Mouse (Mus musculus) thymus, postnatal 0 days (tissue): ENCODE measurements at regions not wholly inside any gene's neighbourhood (a gene's known extent, or its start where the extent isn't known, plus 50 kb on each side); places are given as distances from the start of the nearest gene placed in this dataset.

Source experiments
- DNase-seq: peaks from one replicate; pipeline ENCODE4 v3.0.0-alpha.2; 2015; ENCODE audit warnings: low spot score

DNA sequence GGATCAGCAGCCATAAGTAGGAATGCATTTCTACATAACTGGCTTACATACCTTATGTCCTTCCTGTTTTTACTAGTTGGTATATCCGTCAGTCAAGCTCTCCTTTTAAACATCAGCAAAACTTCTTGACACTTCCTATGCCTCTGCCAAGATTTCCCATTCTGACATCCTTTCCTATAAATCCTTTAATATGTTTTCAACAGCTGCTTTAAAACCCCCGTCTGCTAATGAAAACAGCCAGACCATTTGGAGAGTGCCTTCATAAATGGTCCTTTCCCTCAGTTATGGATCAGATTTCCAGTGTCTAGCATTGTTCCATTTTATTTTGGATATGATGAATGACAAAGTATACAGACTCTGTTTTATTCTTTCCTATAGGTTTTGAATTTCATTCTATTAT lies 270.7 kb upstream of the Rgmb start:
- DNase-seq: no peak

DNA sequence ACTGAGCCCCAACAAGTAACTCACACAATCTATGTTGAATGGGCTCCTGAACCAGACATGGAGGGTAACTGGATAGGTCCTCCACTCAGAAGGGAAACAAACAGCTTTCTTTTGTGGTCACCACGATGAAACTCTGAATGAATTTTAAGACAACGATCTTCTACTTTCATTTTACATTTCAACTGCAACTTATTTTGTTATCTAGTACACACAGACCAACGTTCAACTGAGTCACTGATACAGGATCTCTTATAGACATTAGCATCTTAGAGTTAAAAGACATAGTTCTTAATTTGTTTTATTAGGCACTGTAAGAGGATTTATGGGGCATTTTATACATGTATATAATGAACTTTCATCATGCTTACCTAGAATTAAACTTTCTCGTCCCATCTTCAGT lies 262.1 kb upstream of the Rgmb start:
- DNase-seq: no peak

DNA sequence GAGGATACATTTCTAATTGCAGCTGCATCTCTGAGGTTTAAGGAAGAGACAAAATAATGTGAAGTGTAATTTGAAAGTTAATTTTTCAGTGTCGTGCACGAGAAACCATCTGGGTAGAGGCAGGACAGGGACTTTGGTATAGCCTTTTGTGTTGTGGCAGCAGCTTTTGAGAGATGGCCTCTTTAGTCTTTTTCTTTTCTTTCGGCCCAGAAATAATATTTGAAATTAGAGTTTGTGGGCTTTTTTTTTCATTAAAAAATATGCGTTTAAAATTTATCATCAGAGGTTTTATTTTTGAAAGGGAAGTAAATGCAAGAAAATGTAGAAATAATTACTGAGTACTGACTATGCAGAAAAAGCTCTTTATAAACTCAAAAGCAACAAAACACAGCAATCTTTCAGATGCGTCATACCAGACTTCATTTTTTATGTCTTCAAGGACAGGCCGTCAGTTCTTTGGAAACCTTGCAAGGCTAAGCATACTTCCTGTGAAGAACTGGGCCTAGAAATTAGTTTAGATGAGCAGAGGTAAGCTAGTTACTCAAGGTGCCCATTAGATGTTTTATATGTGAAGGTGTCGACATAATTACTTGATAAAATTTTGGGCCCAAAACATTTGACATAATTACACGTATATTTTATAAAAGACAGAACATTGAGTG lies 258.9 kb upstream of the Rgmb start:
- no peak for DNase-seq

DNA sequence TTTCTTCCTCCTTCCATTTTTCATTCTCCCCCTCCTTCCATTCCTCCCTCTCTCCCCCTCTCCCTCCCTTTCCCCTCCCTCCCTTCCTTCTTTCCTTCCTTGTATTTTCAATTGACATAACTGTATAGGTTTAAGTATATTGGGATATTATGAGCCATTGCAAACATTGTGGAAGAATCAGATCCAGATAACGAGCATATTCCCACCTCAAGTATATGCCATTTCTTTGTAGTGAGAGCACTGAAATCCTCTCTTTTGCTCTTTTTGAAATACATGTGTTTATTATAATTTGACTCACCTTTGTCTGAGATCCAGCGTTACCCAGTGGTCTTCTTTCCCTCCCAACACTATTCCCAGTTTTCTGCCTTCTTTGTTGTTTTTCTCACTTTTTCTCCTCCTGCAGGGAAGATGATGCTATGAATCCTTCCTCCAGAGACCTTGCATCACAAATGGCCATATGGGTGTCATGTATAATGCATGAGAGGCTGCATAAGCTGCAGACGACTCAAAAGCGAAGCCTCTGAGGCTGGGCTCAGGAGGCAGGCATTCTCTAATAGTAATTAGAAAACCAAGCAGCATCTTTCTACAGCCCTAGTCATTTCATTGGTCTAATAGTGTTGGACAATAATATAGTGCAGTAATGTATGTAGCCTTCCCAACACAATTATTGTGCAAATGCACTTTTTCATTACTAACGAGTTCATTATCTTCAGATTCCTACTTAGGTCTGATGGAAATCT lies 258.2 kb upstream of the Rgmb start:
- DNase-seq: no peak

DNA sequence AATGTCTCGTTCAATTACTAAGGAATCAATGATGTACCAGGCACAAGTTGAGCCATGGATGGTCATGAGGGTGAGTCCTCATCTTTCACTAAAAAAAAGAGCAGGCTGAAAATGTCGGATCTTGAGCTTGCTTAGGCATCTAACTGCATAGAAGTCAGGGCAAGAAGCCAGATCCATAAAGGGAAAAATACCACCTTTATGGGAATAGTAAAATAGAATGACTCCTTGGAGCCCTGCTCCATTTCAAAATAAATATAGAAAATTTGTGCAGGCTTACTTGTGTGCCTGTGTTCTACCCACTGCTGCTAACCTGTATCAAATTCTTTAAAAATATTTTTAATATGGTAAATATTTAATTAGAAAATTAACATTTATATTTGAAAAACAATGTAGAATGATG lies 256.2 kb upstream of the Rgmb start:
- no peak for DNase-seq

DNA sequence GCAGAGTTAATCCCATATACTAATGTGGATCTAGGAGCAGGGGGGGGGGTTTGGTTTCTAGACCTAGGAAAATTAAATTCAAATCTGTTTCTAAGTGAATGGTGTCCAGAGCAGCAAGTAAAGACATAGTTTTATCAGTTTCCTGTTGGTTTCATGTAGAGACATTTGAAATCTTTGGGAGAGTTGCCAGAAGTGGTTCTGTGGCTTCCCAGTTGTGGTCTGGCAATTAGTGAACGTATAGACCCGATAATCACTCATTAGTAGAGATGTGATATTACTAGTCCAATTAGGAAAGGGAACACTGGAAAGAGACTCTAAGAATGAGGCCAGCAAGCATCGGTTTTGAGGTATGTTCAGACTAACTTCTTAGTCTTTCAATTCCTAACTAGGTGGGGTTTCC lies 252.0 kb upstream of the Rgmb start:
- no peak for DNase-seq

DNA sequence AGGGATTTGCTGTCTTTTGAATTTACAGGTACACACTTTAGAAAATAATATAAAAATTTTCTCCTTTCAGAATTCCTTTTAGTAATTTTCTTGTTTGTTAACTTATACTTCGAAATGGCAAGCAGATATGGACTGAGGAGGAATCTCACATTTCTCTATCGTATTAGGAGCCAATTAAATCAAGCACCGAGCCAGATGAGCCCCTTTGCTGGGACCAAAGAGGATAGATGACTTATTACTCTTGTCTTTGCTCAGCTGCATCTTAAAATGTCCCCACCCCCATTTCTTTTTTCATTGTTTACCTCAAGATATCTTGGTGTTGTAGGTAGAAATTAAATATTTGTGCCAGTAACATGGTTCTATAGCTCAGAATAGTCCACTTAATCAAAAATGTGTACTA lies 247.7 kb upstream of the Rgmb start:
- no peak for DNase-seq

DNA sequence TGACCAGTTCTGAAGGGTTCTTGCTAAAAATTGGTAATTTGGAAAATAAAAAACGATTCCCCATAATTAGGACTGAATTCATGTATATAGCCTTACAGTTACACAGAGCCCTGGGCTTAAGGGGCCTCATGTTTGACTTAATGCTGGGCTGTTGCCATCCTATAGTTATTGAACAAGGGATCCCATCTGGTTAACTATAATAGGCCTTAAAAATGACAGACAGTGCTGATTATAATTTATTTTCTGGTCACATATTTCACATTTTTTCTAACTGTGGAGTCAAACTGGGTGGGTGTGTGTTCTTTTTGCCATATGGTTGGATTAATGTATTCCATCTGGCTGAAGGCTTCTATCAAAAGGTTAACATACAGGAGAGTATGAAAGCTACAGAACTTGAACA lies 238.5 kb upstream of the Rgmb start:
- DNase-seq: no peak

DNA sequence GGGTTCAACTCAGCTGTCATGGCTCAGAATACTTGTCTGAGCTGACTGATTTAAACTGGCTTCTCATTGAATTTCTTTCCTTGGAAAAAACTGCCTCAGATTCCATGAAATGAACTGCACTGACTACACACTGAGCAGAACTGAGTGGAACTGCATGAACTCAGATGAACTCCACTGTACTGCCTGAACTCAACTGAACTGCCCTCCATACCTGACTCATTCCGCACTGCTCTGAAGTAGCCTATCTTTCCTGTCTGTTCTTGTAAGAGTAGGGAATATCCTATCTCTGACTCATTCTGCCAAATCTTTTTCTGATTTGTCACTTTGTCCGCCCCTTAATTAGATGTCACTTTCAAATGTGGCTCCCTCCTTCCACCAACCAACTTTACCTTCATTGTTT lies 237.0 kb upstream of the Rgmb start:
- no peak for DNase-seq

DNA sequence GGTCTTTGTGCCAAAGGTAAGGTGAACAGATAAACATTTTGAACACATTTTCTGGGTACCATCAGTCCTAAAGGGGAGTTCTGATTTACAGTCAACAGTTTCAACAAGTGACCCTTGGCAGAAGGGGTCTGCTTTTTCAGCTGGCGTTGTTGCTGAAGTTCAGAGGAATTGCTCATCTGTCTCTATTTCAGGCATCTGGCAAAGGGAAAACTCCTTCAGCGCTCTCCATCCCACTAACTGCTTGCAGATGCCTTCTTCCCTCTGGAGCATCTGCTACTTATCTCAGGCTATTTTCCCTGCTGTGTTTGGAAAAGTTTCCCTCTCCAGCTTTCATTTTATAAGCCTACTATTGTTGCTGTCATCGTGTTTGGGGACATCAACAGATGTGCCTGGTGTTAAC lies 223.6 kb upstream of the Rgmb start:
- no peak for DNase-seq

DNA sequence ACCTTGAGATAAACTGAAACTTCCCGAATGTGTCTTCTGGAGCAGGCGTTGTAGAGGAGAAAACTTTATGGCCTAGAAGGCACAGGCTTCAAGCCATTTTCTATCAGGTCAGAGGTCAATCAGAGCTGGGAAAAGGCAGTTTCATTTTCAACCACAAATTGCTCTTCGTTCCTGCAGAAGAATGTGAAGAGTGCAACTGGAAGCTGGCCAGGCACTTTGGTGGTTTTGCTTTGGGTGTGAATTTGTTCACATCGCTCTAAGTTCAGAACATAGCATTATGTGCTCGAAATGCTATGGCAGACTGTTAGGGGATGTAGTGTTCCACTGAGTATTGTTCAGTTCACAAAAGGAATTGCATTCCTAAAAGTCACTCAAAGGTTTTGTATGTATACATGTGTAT lies 220.9 kb upstream of the Rgmb start:
- no peak for DNase-seq

DNA sequence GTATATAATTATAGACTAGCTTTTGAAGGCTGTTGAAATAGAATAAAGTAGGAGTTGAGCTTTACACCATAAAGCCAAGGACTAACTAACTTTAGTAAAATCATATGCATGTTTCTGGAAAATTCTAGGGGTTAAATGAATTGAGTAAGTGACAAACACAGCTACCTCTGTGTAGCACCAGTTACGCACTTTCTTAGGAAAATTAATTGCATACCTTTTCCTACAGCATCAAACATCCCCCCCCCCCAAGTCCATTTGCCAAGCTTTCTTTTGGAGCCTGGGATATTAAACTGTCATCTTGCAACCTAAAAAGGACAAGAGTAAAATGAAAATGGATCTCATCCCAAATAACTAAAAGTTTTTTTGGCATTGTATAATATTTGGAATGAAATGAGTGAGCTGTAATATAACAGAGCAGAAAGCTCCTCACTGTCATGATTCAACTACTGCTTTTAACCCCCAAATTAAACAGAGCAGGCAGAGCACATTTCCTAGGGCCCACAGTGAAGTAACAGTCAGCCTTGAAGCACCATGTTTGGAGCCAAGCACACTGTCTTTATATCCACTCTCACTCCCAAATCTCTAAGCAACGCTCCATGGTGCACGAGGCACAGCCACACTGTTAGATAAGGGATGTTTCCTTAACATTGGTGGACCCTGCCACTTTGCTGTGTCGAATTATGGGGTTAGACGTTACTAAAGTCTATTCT lies 210.9 kb upstream of the Rgmb start:
- DNase-seq: no peak

DNA sequence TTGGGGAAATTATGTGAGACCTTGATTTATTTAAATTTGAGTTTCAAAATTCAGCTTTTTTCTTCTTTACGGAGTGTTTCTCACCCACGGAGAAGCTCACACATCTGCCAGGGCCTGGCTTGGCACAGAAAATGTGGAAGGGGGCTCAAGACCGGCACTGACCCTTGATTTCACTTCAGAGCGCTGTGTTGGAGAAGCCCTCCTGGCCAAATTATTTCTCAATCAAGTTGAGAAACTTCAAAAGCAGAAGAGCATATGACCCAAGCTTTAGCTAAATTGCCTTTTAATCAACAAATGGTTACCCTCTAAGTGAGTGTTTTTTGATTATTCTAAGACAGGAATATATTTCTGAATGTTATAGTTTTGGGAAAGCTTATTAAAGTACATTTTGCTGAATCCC lies 197.2 kb upstream of the Rgmb start:
- no peak for DNase-seq

DNA sequence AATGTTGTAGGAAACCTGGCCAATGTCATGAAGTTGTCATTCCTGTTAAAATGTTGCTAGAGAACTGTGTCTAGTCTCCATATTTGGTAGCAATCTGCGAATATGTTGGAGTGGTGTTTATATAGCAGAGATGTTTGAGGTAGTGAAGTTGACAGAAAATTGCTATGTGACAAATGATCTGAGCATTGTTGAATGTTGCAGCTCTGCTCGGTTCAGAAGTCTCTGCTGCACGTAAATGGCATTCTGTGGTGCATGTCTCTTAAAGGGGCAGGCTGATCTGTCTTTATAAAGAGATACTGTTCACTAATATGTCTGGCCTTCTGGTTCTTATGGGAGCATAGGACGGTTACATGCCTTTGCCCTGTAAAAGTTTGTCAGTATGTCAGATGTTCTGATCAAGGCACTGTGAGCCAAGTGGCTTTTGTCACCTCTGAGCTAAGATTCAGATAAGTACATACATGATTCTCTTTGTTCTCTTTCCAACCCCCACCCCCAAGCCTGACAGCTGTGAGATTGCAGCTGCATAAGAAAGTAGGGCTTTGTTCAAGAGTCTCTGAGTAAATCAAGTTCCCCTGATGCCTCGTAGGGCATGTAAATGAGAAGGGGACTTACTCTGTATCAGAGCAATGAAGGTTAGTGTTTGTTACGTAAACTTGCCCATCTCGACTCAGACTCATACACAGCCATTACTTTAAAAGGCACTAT lies 174.2 kb upstream of the Rgmb start:
- DNase-seq: peak; percentile 27

DNA sequence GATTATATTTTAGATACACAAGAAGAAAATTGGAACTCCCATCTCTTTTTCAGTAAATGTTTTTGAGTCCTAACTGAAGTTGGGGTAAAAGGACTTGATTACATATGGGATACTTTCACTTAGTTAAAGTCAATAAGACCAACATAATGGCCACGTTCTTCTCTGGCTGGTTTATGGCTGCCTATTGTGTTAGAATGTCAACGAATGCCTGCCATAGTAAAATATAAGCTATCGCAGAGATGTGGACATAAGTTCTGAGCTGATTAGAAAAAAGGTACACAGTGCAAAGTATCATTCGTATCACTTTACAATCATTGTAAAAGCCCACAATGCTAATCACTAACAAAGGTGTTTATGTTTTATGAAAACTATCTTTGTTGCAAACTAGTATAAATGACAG lies 173.2 kb upstream of the Rgmb start:
- DNase-seq: no peak

DNA sequence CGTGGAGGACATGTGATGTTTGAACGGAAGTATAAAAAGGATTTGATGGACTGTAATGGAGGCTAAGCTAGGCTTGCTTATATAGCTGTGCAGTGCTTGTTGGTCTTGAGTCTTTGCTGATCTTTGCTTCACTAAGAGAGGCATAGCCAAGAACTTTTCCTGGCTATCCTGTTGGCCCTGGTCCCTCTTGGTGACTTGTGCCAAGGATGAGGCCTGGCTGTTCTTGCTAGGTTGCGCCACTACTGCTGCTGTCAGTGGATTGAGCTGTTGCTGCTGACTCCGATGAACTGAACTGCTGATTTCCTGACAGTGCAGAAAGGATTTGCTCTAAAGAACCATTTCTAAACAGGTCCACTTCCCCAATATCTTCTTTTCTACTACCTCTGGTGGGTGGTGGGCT lies 167.9 kb upstream of the Rgmb start:
- no peak for DNase-seq

DNA sequence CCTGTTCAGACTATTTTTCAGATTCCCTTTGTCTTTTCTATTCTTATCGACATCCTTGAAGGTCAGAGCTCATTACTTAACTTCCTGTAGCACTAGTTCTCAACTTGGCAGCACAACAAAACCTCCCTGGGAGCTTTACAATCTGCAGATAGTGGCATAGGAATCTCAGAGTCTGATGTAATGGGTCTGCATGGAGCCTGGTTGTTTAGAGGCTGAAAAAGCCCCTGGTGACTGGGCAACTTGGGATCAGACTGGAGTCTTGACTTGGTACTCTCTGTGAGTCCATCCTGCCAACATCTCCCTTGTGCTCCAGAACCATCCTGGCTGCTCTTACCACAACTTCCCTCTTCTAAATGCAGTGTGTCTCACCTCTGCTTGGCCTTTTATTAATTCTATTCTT lies 166.4 kb upstream of the Rgmb start:
- no peak for DNase-seq

DNA sequence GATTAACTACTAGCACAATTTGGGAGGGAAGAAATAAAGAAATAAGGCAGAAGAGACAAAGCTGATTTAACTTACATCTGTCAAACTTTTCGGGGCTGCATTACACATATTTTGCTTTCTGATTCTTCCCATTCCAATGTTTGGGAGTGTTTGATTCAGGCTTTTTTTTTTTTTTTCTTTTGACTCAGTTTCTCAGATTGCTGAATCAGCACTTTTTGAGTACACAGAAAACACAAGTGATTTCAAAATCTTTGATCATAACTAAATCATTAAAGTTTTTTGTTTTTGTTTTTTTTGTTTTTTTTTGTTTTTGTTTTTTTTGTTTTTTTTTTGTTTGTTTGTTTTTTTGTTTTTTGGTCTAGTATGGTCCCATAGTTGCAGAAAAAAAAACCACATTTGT lies 164.7 kb upstream of the Rgmb start:
- DNase-seq: no peak

DNA sequence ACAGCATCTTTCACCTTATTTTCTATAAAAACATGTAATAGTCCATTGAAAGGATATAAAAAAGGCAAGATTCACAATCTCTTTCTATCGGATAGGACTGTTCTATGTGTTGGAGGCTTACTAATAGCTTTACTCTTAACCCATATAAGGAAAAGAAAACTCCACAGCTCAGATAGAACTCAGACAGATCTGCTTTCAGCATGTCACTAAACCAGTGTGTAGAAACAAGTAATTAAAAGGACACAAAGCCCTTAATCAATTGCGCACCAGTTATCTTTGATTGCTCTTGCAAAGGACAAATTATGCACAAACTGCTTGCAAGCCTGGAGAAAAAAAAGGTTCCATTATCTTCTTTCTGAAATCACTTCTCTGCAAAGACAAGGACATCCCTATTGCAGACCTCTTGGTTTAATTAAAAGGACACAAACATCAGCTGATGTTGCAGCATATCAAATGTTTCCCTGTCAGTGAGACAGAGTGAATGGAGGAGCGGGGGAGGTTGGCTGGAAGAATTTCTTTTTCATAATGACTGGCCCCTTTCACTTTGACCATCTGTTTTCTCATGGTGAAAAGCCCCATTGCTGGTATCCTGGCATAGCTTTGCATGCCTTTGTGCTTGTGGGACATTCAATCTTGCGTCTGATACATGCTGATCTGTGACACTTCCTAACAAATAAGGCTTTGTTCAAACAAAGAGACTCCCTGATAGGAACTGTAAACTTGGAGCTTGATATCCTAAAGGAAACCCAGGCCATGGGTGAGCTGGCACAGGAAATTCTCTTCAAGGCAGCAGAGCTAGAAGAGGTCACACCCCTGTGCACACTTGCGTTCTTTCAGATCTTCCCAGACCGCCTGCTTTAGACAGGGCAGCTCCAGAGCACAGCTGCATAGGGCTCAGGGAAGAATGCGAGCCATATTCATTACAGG lies 162.8 kb upstream of the Rgmb start:
- no peak for DNase-seq

DNA sequence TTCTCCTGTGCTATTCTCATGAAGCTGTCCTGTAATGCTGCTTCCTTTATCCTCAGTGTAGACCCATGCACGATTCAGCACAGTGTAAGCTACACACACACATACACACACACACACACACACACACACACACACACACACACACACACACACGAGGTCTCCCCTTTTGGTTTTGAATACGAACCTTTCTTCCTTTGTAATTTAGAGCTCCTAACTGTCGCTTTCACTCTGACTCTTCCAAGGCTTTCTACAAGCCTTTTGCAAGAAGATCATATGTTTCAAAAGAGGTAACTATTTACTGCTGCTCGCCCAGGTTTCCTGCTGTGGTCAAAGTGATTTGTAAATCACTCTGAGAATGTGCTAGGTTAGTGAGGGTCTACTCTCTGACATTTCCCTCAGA lies 161.1 kb upstream of the Rgmb start:
- no peak for DNase-seq

DNA sequence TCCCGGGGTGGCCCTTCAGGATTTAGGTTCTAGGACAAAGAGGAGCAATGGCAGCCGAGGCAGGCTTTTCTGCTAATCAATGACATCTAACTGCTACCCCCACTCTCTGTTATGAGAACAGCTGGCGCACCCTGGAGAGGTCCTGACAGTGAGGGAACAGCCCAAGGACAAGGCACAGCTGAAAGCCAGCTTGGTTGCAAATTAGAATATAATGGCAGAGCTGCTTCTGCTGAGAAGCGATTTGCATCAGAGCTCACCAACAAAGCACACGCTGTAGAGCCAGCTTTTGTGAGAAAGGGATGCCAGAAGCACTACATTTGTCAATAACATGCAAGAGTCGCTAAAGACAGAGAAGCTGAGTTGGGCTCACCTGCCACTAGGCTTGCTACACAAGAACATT lies 159.5 kb upstream of the Rgmb start:
- no peak for DNase-seq
